Comparison of ENCODE assay signal across 12 mouse cellular contexts in the genomic region with DNA sequence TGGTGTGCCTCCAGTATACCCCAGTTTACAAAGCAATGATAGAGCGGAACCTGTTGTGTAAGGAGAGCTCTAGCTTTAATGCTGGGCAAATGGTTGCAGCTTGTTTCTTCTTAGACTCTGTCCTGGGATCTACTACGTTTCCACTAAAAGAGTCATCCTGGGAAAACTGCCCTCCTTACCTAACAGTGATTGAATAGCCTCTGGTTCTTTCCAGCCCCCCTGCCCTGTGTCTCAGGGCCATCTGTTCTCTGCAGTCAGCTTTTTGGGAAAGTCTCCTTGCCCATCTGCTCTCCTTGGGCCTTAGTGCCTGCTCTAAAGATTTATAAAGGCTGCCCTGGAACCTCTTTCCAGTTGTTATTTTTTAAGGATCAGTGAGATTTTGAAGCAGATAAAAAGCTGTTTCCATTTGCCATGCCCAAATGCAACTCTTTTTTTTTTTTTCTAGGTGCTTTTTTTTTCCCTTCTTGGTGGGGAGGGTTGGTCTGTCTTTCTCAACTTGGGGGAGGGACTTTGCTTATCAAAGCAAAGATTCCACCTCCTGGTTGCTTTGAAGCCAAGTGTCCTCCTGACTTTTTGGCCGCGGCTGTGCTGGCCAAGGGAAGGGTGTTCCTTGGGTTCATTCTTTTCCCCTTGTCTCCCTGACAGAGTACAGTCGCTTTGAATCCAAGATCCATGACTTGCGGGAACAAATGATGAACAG. TPM values are rescaled to one million over a fixed set of nuclear protein-coding genes. Genes with fewer than 3 reads are reported as not detected.
DNase-seq lines count a peak whose midpoint lies in the region; ATAC-seq lines count a peak whose summit lies in the region.
"Had no signal": no experiment of that assay in that cellular context is flagged by ENCODE, and none has a peak within 500 bp of the region (broad histone marks: within the 10 kb centered on the region; RNA-seq: fewer than 3 reads in every experiment).

No protein-coding gene starts in this region.

- peaks cover 8% of the 10 kb centered on the region for H3K4me1 ChIP-seq in forebrain, embryonic 12.5 days
- peaks cover 14% of the 10 kb centered on the region; the same call in 1 of the 2 replicates for H3K4me1 ChIP-seq in forebrain, embryonic 13.5 days
- no peaks in the 10 kb centered on the region for H3K4me1 ChIP-seq in lung, embryonic 16.5 days (replicated peaks; ENCODE audit: control insufficient read depth, insufficient read depth, low read length)

- 0 out of 2 replicates have a peak, but pooled peaks cover 5% of the 10 kb centered on the region for H3K27me3 ChIP-seq in forebrain, embryonic 12.5 days
- no peaks in the 10 kb centered on the region for H3K27me3 ChIP-seq in forebrain, embryonic 13.5 days
- H3K27me3 ChIP-seq in lung, embryonic 16.5 days (ENCODE audit: control insufficient read depth, insufficient read depth, low read depth, low read length) = no peaks in the 10 kb centered on the region

- H3K9me3 ChIP-seq in forebrain, embryonic 12.5 days = no peaks in the 10 kb centered on the region
- H3K9me3 ChIP-seq in forebrain, embryonic 13.5 days (replicated peaks) = no peaks in the 10 kb centered on the region
- H3K9me3 ChIP-seq in lung, embryonic 16.5 days (ENCODE audit: control insufficient read depth, low read length) = no peaks in the 10 kb centered on the region
- H3K9me3 ChIP-seq: limb, embryonic 12.5 days had no signal

- ATAC-seq in forebrain, embryonic 12.5 days (ENCODE audit: low FRiP score) = no peak
- no peak for ATAC-seq in forebrain, embryonic 13.5 days
- ATAC-seq in lung, embryonic 16.5 days (ENCODE audit: low read depth) = no peak
- ATAC-seq: liver, postnatal 0 days had no signal

- H3K4me2 ChIP-seq in forebrain, embryonic 12.5 days = no peak overlapping the region
- no peak overlapping the region for H3K4me2 ChIP-seq in forebrain, embryonic 13.5 days
- no peak overlapping the region for H3K4me2 ChIP-seq in lung, embryonic 16.5 days (ENCODE audit: low read depth, low read length)
- H3K4me2 ChIP-seq: limb, embryonic 12.5 days had no signal

- peaks cover 5% of the 10 kb centered on the region for H3K36me3 ChIP-seq in forebrain, embryonic 12.5 days (replicated peaks)
- peaks cover 10% of the 10 kb centered on the region for H3K36me3 ChIP-seq in forebrain, embryonic 13.5 days (ENCODE audit: poor library complexity, severe bottlenecking)
- H3K36me3 ChIP-seq in lung, embryonic 16.5 days (ENCODE audit: control insufficient read depth, insufficient read depth, low read length) = no peaks in the 10 kb centered on the region

- WGBS in forebrain, embryonic 12.5 days = 87% methylated on average over 6 of the region's 6 CpGs
- 85% methylated on average over 6 of the region's 6 CpGs for WGBS in forebrain, embryonic 13.5 days
- WGBS in lung, embryonic 16.5 days = 67% methylated on average over 6 of the region's 6 CpGs

- H3K4me3 ChIP-seq in forebrain, embryonic 12.5 days (replicated peaks) = no peak overlapping the region
- H3K4me3 ChIP-seq in forebrain, embryonic 13.5 days = no peak overlapping the region
- H3K4me3 ChIP-seq in lung, embryonic 16.5 days (ENCODE audit: low read length) = no peak overlapping the region
- H3K4me3 ChIP-seq: limb, embryonic 12.5 days had no signal

- DNase-seq in lung, postnatal 4 days = no peak
- DNase-seq in cerebellum, postnatal 36 days = peak; percentile 44 to 48
- no peak for DNase-seq in Muller cell, postnatal 12 days (ENCODE audit: inconsistent ontology term)
- DNase-seq in urinary bladder, postnatal 14 days (ENCODE audit: low spot score) = no peak
- DNase-seq in c-Kit-positive CD71-positive TER-119-positive erythroid progenitor cells, embryonic 14.5 days (ENCODE audit: low spot score) = no peak
- DNase-seq: heart, adult 18-20 months; liver, postnatal 0 days had no signal

- H3K27ac ChIP-seq in forebrain, embryonic 12.5 days = 0 out of 2 replicates have a peak overlapping the region, but pooled peaks have one; percentile 5
- no peak overlapping the region for H3K27ac ChIP-seq in forebrain, embryonic 13.5 days
- H3K27ac ChIP-seq in lung, embryonic 16.5 days (ENCODE audit: low read length) = peak overlapping the region; percentile 22; the same call in 1 of the 2 replicates
- H3K27ac ChIP-seq: kidney, postnatal 0 days; limb, embryonic 12.5 days had no signal

- no peak overlapping the region for H3K9ac ChIP-seq in forebrain, embryonic 12.5 days
- H3K9ac ChIP-seq in forebrain, embryonic 13.5 days = no peak overlapping the region
- H3K9ac ChIP-seq in lung, embryonic 16.5 days (ENCODE audit: low read length) = no peak overlapping the region
- H3K9ac ChIP-seq: limb, embryonic 12.5 days; liver, postnatal 0 days had no signal

RNA-seq across cellular contexts. Expression of gene Dlg3, which starts 28.7 kb away (rescaled TPM):
- 19.0 and 24.5 TPM in 2 replicates for polyA plus RNA-seq in forebrain, embryonic 12.5 days (2016; fragmentation: Nextera tagmentation; extraction: Ambion mirVana)
- polyA plus RNA-seq in forebrain, embryonic 13.5 days (2015; fragmentation: Nextera tagmentation; extraction: Ambion mirVana) = 10.4 and 14.2 TPM in 2 replicates
- 6.7 and 6.9 TPM in 2 replicates for polyA plus RNA-seq in lung, embryonic 16.5 days (2015; fragmentation: Nextera tagmentation; extraction: Ambion mirVana)

Comparison
In these comparisons a context has a peak if more than half of its experiments do, and no peak if none do; other contexts are left out.
1. DNase-seq: peak in cerebellum, postnatal 36 days (2 of 2); none in lung, postnatal 4 days (0 of 2), Muller cell, postnatal 12 days (single experiment), urinary bladder, postnatal 14 days (single experiment) and c-Kit-positive CD71-positive TER-119-positive erythroid progenitor cells, embryonic 14.5 days (single experiment).